In genomic region chrX:106012559-106012958, GRCm38 (mm10) we compare ENCODE assay signal across 8 mouse cellular contexts. TPM values are rescaled to one million over a fixed set of nuclear protein-coding genes. Genes with fewer than 3 reads are reported as not detected.
A peak's percentile ranks its signal among the peaks of the same experiment; 100 is the strongest.
DNase-seq lines count a peak whose midpoint lies in the region; ATAC-seq and TF ChIP-seq lines count a peak whose summit lies in the region.

No protein-coding gene starts in this region.

- H3K4me3 ChIP-seq in heart, embryonic 11.5 days (ENCODE audit: low read depth, low read length), result peak overlapping the region; percentile 55; the same call in 1 of the 2 replicates
- peak overlapping the region; percentile 58 to 63 for H3K4me3 ChIP-seq in ES-E14 (ENCODE audit: insufficient read depth in 1 of 2, low read depth in 1 of 2, low read length in 2 of 2, poor library complexity in 1 of 2, severe bottlenecking in 1 of 2)
- 0 out of 2 replicates have a peak overlapping the region, but pooled peaks have one; percentile 30 for H3K4me3 ChIP-seq in heart, postnatal 0 days (ENCODE audit: low read depth, low read length)
- peak overlapping the region; percentile 27; the same call in 1 of the 2 replicates for H3K4me3 ChIP-seq in midbrain, embryonic 12.5 days

- H3K36me3 ChIP-seq in heart, embryonic 11.5 days (ENCODE audit: control insufficient read depth, insufficient read depth, low read length), result no peaks in the 10 kb centered on the region
- H3K36me3 ChIP-seq in ES-E14 (ENCODE audit: control insufficient read depth, insufficient read depth, low read length, poor library complexity, severe bottlenecking), result peaks cover 5% of the 10 kb centered on the region
- no peaks in the 10 kb centered on the region for H3K36me3 ChIP-seq in heart, postnatal 0 days (replicated peaks; ENCODE audit: control insufficient read depth, insufficient read depth, low read length)
- H3K36me3 ChIP-seq in midbrain, embryonic 12.5 days, result no peaks in the 10 kb centered on the region

- no peaks in the 10 kb centered on the region for H3K27me3 ChIP-seq in heart, embryonic 11.5 days (ENCODE audit: control insufficient read depth, insufficient read depth, low read length)
- H3K27me3 ChIP-seq in heart, postnatal 0 days (ENCODE audit: control insufficient read depth, insufficient read depth, low read length), result no peaks in the 10 kb centered on the region
- no peaks in the 10 kb centered on the region for H3K27me3 ChIP-seq in midbrain, embryonic 12.5 days

- in situ Hi-C loops in ES-E14 (cut with MboI; ENCODE audit: low sequenced_read_pairs in 2 of 2, unreplicated experiment in 2 of 2), result no loop called here

- DNase-seq in heart, postnatal 14 days, result no peak
- DNase-seq in ES-E14 (ENCODE audit: low read depth, low spot score), result no peak
- DNase-seq in heart, postnatal 0 days (ENCODE audit: low spot score), result no peak
- no peak for DNase-seq in spleen, adult 12 weeks (ENCODE audit: low spot score)
- DNase-seq in kidney, postnatal 36 days, result no peak
- no peak for DNase-seq in left cerebral cortex, postnatal 10 days (ENCODE audit: extremely low spot score in 1 of 2, low spot score in 2 of 2)

- H3K9me3 ChIP-seq in heart, embryonic 11.5 days (replicated peaks; ENCODE audit: control insufficient read depth, low read length), result no peaks in the 10 kb centered on the region
- H3K9me3 ChIP-seq in ES-E14 (ENCODE audit: control insufficient read depth, insufficient read depth, low read depth, low read length), result no peaks in the 10 kb centered on the region
- H3K9me3 ChIP-seq in heart, postnatal 0 days (replicated peaks; ENCODE audit: control insufficient read depth, low read length), result no peaks in the 10 kb centered on the region
- no peaks in the 10 kb centered on the region for H3K9me3 ChIP-seq in midbrain, embryonic 12.5 days

- peaks cover 2% of the 10 kb centered on the region; the same call in 1 of the 2 replicates for H3K4me1 ChIP-seq in heart, embryonic 11.5 days (ENCODE audit: control insufficient read depth, insufficient read depth, low read length)
- H3K4me1 ChIP-seq in ES-E14 (ENCODE audit: control insufficient read depth in 2 of 2, insufficient read depth in 2 of 2, low read length in 2 of 2, poor library complexity in 1 of 2), result no peaks in the 10 kb centered on the region; a peak in 1 of 4 replicates
- no peaks in the 10 kb centered on the region; the same call in 1 of the 2 replicates for H3K4me1 ChIP-seq in heart, postnatal 0 days (ENCODE audit: control insufficient read depth, insufficient read depth)
- no peaks in the 10 kb centered on the region for H3K4me1 ChIP-seq in midbrain, embryonic 12.5 days

- no peak for ATAC-seq in heart, embryonic 11.5 days (replicated peaks; ENCODE audit: insufficient number of reproducible peaks, low FRiP score, low TSS enrichment)
- no peak for ATAC-seq in heart, postnatal 0 days (ENCODE audit: insufficient read depth, low read depth)
- no peak for ATAC-seq in midbrain, embryonic 12.5 days (ENCODE audit: low FRiP score, low read depth)

- TF ChIP-seq EP300 in heart, postnatal 0 days (IDR thresholded peaks at IDR 0.05; ENCODE audit: low read depth), result no peak

- H3K9ac ChIP-seq in heart, embryonic 11.5 days (ENCODE audit: low read depth, low read length), result no peak overlapping the region; the same call in 1 of the 2 replicates
- H3K9ac ChIP-seq in ES-E14 (ENCODE audit: insufficient read depth, low read depth, low read length, poor library complexity, severe bottlenecking), result peak overlapping the region; percentile 80
- H3K9ac ChIP-seq in heart, postnatal 0 days (replicated peaks; ENCODE audit: low read depth, low read length), result no peak overlapping the region
- 0 out of 2 replicates have a peak overlapping the region, but pooled peaks have one; percentile 20 for H3K9ac ChIP-seq in midbrain, embryonic 12.5 days (replicated peaks)

- intact Hi-C loops in heart, postnatal 14 days (cut with DNase I), result loop anchor here (2.0 to 10.0 kb wide), 2 partner anchors 86 to 178 kb away; no protein-coding TSS in a partner anchor
- intact Hi-C loops in left cerebral cortex, postnatal 10 days (cut with DNase I), result loop anchor here (5.0 to 10.0 kb wide), 2 partner anchors 85 to 888 kb away; partner anchors contain the start of genes Atrx and Magee1

- H3K27ac ChIP-seq in heart, embryonic 11.5 days (ENCODE audit: low read depth, low read length), result peak overlapping the region; percentile 78
- peak overlapping the region; percentile 84; the same call in 1 of the 2 replicates for H3K27ac ChIP-seq in ES-E14 (ENCODE audit: insufficient read depth, low read depth, low read length, poor library complexity, severe bottlenecking)
- H3K27ac ChIP-seq in heart, postnatal 0 days (ENCODE audit: low read depth), result peak overlapping the region; percentile 83
- H3K27ac ChIP-seq in midbrain, embryonic 12.5 days (replicated peaks), result peak overlapping the region; percentile 64; the same call in 1 of the 2 replicates

- peak overlapping the region; percentile 59 for H3K4me2 ChIP-seq in heart, embryonic 11.5 days
- peak overlapping the region; percentile 56 for H3K4me2 ChIP-seq in heart, postnatal 0 days (ENCODE audit: low read depth, low read length)
- peak overlapping the region; percentile 51 for H3K4me2 ChIP-seq in midbrain, embryonic 12.5 days (replicated peaks)

- WGBS in heart, embryonic 11.5 days (ENCODE audit: insufficient replicate concordance), result 67% methylated on average over 3 of the region's 3 CpGs
- 57% methylated on average over 3 of the region's 3 CpGs for WGBS in heart, postnatal 0 days
- WGBS in midbrain, embryonic 12.5 days, result 73% methylated on average over 3 of the region's 3 CpGs

- no peak for TF ChIP-seq CTCF in heart, postnatal 0 days (IDR thresholded peaks at IDR 0.05; ENCODE audit: low read depth)

TF ChIP-seq in ES-E14, 5 proteins besides CTCF, POLR2A, EP300 and RAD21:
- TF ChIP-seq ZC3H11A (IDR thresholded peaks at IDR 0.05; ENCODE audit: borderline replicate concordance, low read depth, low read length) (no peak), CHD2 (IDR thresholded peaks at IDR 0.05; ENCODE audit: low read depth, low read length) (no peak), MAFK (IDR thresholded peaks at IDR 0.05; ENCODE audit: insufficient read depth, low read depth, low read length) (no peak), ZNF384 (IDR thresholded peaks at IDR 0.05; ENCODE audit: low read depth, low read length) (no peak), HCFC1 (IDR thresholded peaks at IDR 0.05; ENCODE audit: borderline replicate concordance, insufficient read depth, low read length) (no peak)

RNA-seq across cellular contexts. Expression of gene Magt1, which starts 0.9 kb away (rescaled TPM):
- 54.8 and 55.7 TPM in 2 replicates for polyA plus RNA-seq in heart, embryonic 11.5 days (2014; fragmentation: Nextera tagmentation; extraction: Ambion mirVana)
- total RNA-seq in heart, postnatal 14 days (2021), result 10 to 100 TPM; 30.2 to 40.6 TPM
- 44.3 and 48.6 TPM in 2 replicates for total RNA-seq in ES-E14 (2012; rRNA removed)
- total RNA-seq in heart, postnatal 0 days (2014; rRNA removed; ENCODE audit: low replicate concordance), result 32.5 and 39.5 TPM in 2 replicates
- 24.2 and 28.0 TPM in 2 replicates for polyA plus RNA-seq in heart, postnatal 0 days (2015; fragmentation: Nextera tagmentation; extraction: Ambion mirVana)
- polyA plus RNA-seq in midbrain, embryonic 12.5 days (2016; fragmentation: Nextera tagmentation; extraction: Ambion mirVana), result 36.8 and 37.5 TPM in 2 replicates
- total RNA-seq in left cerebral cortex, postnatal 10 days (2021), result 10 to 100 TPM; 10.1 to 14.5 TPM

RNA-seq across cellular contexts. Expression of gene Cox7b, which starts 2.9 kb away (rescaled TPM):
- polyA plus RNA-seq in heart, embryonic 11.5 days (2014; fragmentation: Nextera tagmentation; extraction: Ambion mirVana), result 797 and 837 TPM in 2 replicates
- 1,000 to 10,000 TPM; 1,519 to 1,551 TPM for total RNA-seq in heart, postnatal 14 days (2021)
- 355 and 378 TPM in 2 replicates for total RNA-seq in ES-E14 (2012; rRNA removed)
- total RNA-seq in heart, postnatal 0 days (2014; rRNA removed; ENCODE audit: low replicate concordance), result 1,061 and 1,234 TPM in 2 replicates
- polyA plus RNA-seq in heart, postnatal 0 days (2015; fragmentation: Nextera tagmentation; extraction: Ambion mirVana), result 1,884 and 1,954 TPM in 2 replicates
- polyA plus RNA-seq in midbrain, embryonic 12.5 days (2016; fragmentation: Nextera tagmentation; extraction: Ambion mirVana), result 288 and 289 TPM in 2 replicates
- 100 to 1,000 TPM; 354 to 375 TPM for total RNA-seq in left cerebral cortex, postnatal 10 days (2021)

RNA-seq across cellular contexts. Expression of gene Atp7a, which starts 14.5 kb away (rescaled TPM):
- 18.2 and 21.8 TPM in 2 replicates for polyA plus RNA-seq in heart, embryonic 11.5 days (2014; fragmentation: Nextera tagmentation; extraction: Ambion mirVana)
- 10 to 100 TPM in 1 of 2 experiments, 1 to 10 TPM in 1; 9.0 to 10.5 TPM for total RNA-seq in heart, postnatal 14 days (2021)
- total RNA-seq in ES-E14 (2012; rRNA removed), result 20.2 and 21.8 TPM in 2 replicates
- total RNA-seq in heart, postnatal 0 days (2014; rRNA removed; ENCODE audit: low replicate concordance), result 8.7 and 16.9 TPM in 2 replicates
- polyA plus RNA-seq in heart, postnatal 0 days (2015; fragmentation: Nextera tagmentation; extraction: Ambion mirVana), result 5.4 and 6.3 TPM in 2 replicates
- 27.8 and 28.0 TPM in 2 replicates for polyA plus RNA-seq in midbrain, embryonic 12.5 days (2016; fragmentation: Nextera tagmentation; extraction: Ambion mirVana)
- total RNA-seq in left cerebral cortex, postnatal 10 days (2021), result 1 to 10 TPM; 7.7 to 8.1 TPM

Comparison
In these comparisons a context has a peak if more than half of its experiments do, and no peak if none do; other contexts are left out.
1. H3K9ac ChIP-seq: peak in ES-E14 (single experiment) and midbrain, embryonic 12.5 days (single experiment); none in heart, embryonic 11.5 days (single experiment) and heart, postnatal 0 days (single experiment).
2. Peak in every context shown above with its lines, with median percentiles within 50 percentile points of each other: H3K27ac ChIP-seq, H3K4me2 ChIP-seq and H3K4me3 ChIP-seq.